Mouse (Mus musculus): ENCODE measurements around the gene Rnf150. TPM values are rescaled to one million over a fixed set of nuclear protein-coding genes. Genes with fewer than 3 reads are reported as not detected.

Gene Rnf150
- polyA plus RNA-seq, 1 experiment, result 3.5 TPM

GRCm38 (mm10) chr8:83100041-83100440 lies 236.9 kb downstream of the Rnf150 start:
- TF ChIP-seq CTCF (IDR thresholded peaks at IDR 0.05; ENCODE audit: control insufficient read depth, insufficient read depth, insufficient read length) (no peak), MYOG (IDR thresholded peaks at IDR 0.05; ENCODE audit: control insufficient read depth, extremely low read depth, insufficient read length) (no peak), CEBPB (IDR thresholded peaks at IDR 0.05; ENCODE audit: low read depth) (no peak), MAX (IDR thresholded peaks at IDR 0.05) (no peak), FOSL1 (IDR thresholded peaks at IDR 0.05; ENCODE audit: insufficient read depth, low read length, poor library complexity, severe bottlenecking) (no peak), USF1 (IDR thresholded peaks at IDR 0.05; ENCODE audit: low read depth) (no peak), MYOD1 (IDR thresholded peaks at IDR 0.05; ENCODE audit: control insufficient read depth, insufficient read length, low read depth) (no peak)

GRCm38 (mm10) chr8:83102957-83103510 lies 239.9 kb downstream of the Rnf150 start:
- H3K36me3 ChIP-seq (ENCODE audit: control insufficient read depth, insufficient read depth), result no peaks in the 10 kb centered on the region
- no peak overlapping the region for H3K4me3 ChIP-seq (ENCODE audit: insufficient read depth, poor library complexity, severe bottlenecking)
- no peaks in the 10 kb centered on the region for H3K27me3 ChIP-seq (ENCODE audit: control insufficient read depth, insufficient read depth, insufficient read length)
- no peak for TF ChIP-seq MYOG (IDR thresholded peaks at IDR 0.05; ENCODE audit: control insufficient read depth, extremely low read depth, insufficient read length)
- no peak for TF ChIP-seq CEBPB (IDR thresholded peaks at IDR 0.05; ENCODE audit: low read depth)
- no peak overlapping the region for H3ac ChIP-seq (ENCODE audit: control insufficient read depth, insufficient read length, low read depth)
- no peaks in the 10 kb centered on the region for H3K79me3 ChIP-seq (ENCODE audit: low read depth)
- H3K79me2 ChIP-seq (ENCODE audit: control insufficient read depth, insufficient read depth), result no peaks in the 10 kb centered on the region

More at GRCm38 (mm10) chr8:83100041-83100440, 236.9 kb downstream of the Rnf150 start:
- no peaks in the 10 kb centered on the region for H3K79me3 ChIP-seq (ENCODE audit: low read depth)
- no peaks in the 10 kb centered on the region for H3K79me2 ChIP-seq (ENCODE audit: control insufficient read depth, insufficient read depth)
- H3K4me3 ChIP-seq (ENCODE audit: insufficient read depth, poor library complexity, severe bottlenecking), result no peak overlapping the region
- H3K36me3 ChIP-seq (ENCODE audit: control insufficient read depth, insufficient read depth), result no peaks in the 10 kb centered on the region
- no peaks in the 10 kb centered on the region for H3K27me3 ChIP-seq (ENCODE audit: control insufficient read depth, insufficient read depth, insufficient read length)
- H3ac ChIP-seq (ENCODE audit: control insufficient read depth, insufficient read length, low read depth), result no peak overlapping the region

GRCm38 (mm10) chr8:83103968-83104367 lies 240.8 kb downstream of the Rnf150 start:
- H3K27me3 ChIP-seq (ENCODE audit: control insufficient read depth, insufficient read depth, insufficient read length), result no peaks in the 10 kb centered on the region
- H3K36me3 ChIP-seq (ENCODE audit: control insufficient read depth, insufficient read depth), result no peaks in the 10 kb centered on the region
- H3K79me3 ChIP-seq (ENCODE audit: low read depth), result no peaks in the 10 kb centered on the region
- no peak for TF ChIP-seq MAX (IDR thresholded peaks at IDR 0.05)
- TF ChIP-seq CTCF (IDR thresholded peaks at IDR 0.05; ENCODE audit: control insufficient read depth, insufficient read depth, insufficient read length), result no peak
- no peak for TF ChIP-seq MYOD1 (IDR thresholded peaks at IDR 0.05; ENCODE audit: control insufficient read depth, insufficient read length, low read depth)
- no peak for TF ChIP-seq CEBPB (IDR thresholded peaks at IDR 0.05; ENCODE audit: low read depth)
- no peak for TF ChIP-seq MYOG (IDR thresholded peaks at IDR 0.05; ENCODE audit: control insufficient read depth, extremely low read depth, insufficient read length)
- no peak for TF ChIP-seq FOSL1 (IDR thresholded peaks at IDR 0.05; ENCODE audit: insufficient read depth, low read length, poor library complexity, severe bottlenecking)
- no peak for TF ChIP-seq USF1 (IDR thresholded peaks at IDR 0.05; ENCODE audit: low read depth)
- no peak overlapping the region for H3K4me3 ChIP-seq (ENCODE audit: insufficient read depth, poor library complexity, severe bottlenecking)
- H3ac ChIP-seq (ENCODE audit: control insufficient read depth, insufficient read length, low read depth), result no peak overlapping the region
- H3K79me2 ChIP-seq (ENCODE audit: control insufficient read depth, insufficient read depth), result no peaks in the 10 kb centered on the region

GRCm38 (mm10) chr8:83109756-83110155 lies 246.6 kb downstream of the Rnf150 start:
- no peaks in the 10 kb centered on the region for H3K79me3 ChIP-seq (ENCODE audit: low read depth)
- H3K4me3 ChIP-seq (ENCODE audit: insufficient read depth, poor library complexity, severe bottlenecking), result no peak overlapping the region
- no peak for TF ChIP-seq MYOG (IDR thresholded peaks at IDR 0.05; ENCODE audit: control insufficient read depth, extremely low read depth, insufficient read length)
- TF ChIP-seq CTCF (IDR thresholded peaks at IDR 0.05; ENCODE audit: control insufficient read depth, insufficient read depth, insufficient read length), result no peak
- TF ChIP-seq FOSL1 (IDR thresholded peaks at IDR 0.05; ENCODE audit: insufficient read depth, low read length, poor library complexity, severe bottlenecking), result no peak
- TF ChIP-seq CEBPB (IDR thresholded peaks at IDR 0.05; ENCODE audit: low read depth), result no peak
- TF ChIP-seq MAX (IDR thresholded peaks at IDR 0.05), result no peak
- no peak for TF ChIP-seq MYOD1 (IDR thresholded peaks at IDR 0.05; ENCODE audit: control insufficient read depth, insufficient read length, low read depth)
- no peak for TF ChIP-seq USF1 (IDR thresholded peaks at IDR 0.05; ENCODE audit: low read depth)
- H3K27me3 ChIP-seq (ENCODE audit: control insufficient read depth, insufficient read depth, insufficient read length), result no peaks in the 10 kb centered on the region
- H3ac ChIP-seq (ENCODE audit: control insufficient read depth, insufficient read length, low read depth), result no peak overlapping the region
- no peaks in the 10 kb centered on the region for H3K79me2 ChIP-seq (ENCODE audit: control insufficient read depth, insufficient read depth)
- no peaks in the 10 kb centered on the region for H3K36me3 ChIP-seq (ENCODE audit: control insufficient read depth, insufficient read depth)

GRCm38 (mm10) chr8:83110177-83110576 lies 247.0 kb downstream of the Rnf150 start:
- TF ChIP-seq MAX (IDR thresholded peaks at IDR 0.05), result no peak
- TF ChIP-seq FOSL1 (IDR thresholded peaks at IDR 0.05; ENCODE audit: insufficient read depth, low read length, poor library complexity, severe bottlenecking), result no peak
- TF ChIP-seq CTCF (IDR thresholded peaks at IDR 0.05; ENCODE audit: control insufficient read depth, insufficient read depth, insufficient read length), result no peak
- TF ChIP-seq CEBPB (IDR thresholded peaks at IDR 0.05; ENCODE audit: low read depth), result no peak
- no peak for TF ChIP-seq USF1 (IDR thresholded peaks at IDR 0.05; ENCODE audit: low read depth)
- no peak for TF ChIP-seq MYOG (IDR thresholded peaks at IDR 0.05; ENCODE audit: control insufficient read depth, extremely low read depth, insufficient read length)
- no peak for TF ChIP-seq MYOD1 (IDR thresholded peaks at IDR 0.05; ENCODE audit: control insufficient read depth, insufficient read length, low read depth)
- Histone ChIP-seq H3K79me2 (ENCODE audit: control insufficient read depth, insufficient read depth) (no peaks in the 10 kb centered on the region), H3K36me3 (ENCODE audit: control insufficient read depth, insufficient read depth) (no peaks in the 10 kb centered on the region), H3ac (ENCODE audit: control insufficient read depth, insufficient read length, low read depth) (no peak overlapping the region), H3K79me3 (ENCODE audit: low read depth) (no peaks in the 10 kb centered on the region), H3K27me3 (ENCODE audit: control insufficient read depth, insufficient read depth, insufficient read length) (no peaks in the 10 kb centered on the region), H3K4me3 (ENCODE audit: insufficient read depth, poor library complexity, severe bottlenecking) (no peak overlapping the region)

- TF ChIP-seq CTCF (IDR thresholded peaks at IDR 0.05; ENCODE audit: control insufficient read depth, insufficient read depth, insufficient read length), result no peak
- TF ChIP-seq FOSL1 (IDR thresholded peaks at IDR 0.05; ENCODE audit: insufficient read depth, low read length, poor library complexity, severe bottlenecking), result no peak
- TF ChIP-seq MYOG (IDR thresholded peaks at IDR 0.05; ENCODE audit: control insufficient read depth, extremely low read depth, insufficient read length), result no peak
- no peak for TF ChIP-seq MYOD1 (IDR thresholded peaks at IDR 0.05; ENCODE audit: control insufficient read depth, insufficient read length, low read depth)
- no peak for TF ChIP-seq CEBPB (IDR thresholded peaks at IDR 0.05; ENCODE audit: low read depth)
- no peak for TF ChIP-seq MAX (IDR thresholded peaks at IDR 0.05)
- TF ChIP-seq USF1 (IDR thresholded peaks at IDR 0.05; ENCODE audit: low read depth), result no peak
- Histone ChIP-seq H3K36me3 (ENCODE audit: control insufficient read depth, insufficient read depth) (no peaks in the 10 kb centered on the region), H3K27me3 (ENCODE audit: control insufficient read depth, insufficient read depth, insufficient read length) (no peaks in the 10 kb centered on the region), H3K4me3 (ENCODE audit: insufficient read depth, poor library complexity, severe bottlenecking) (no peak overlapping the region), H3K79me2 (ENCODE audit: control insufficient read depth, insufficient read depth) (no peaks in the 10 kb centered on the region), H3K79me3 (ENCODE audit: low read depth) (no peaks in the 10 kb centered on the region), H3ac (ENCODE audit: control insufficient read depth, insufficient read length, low read depth) (no peak overlapping the region)
These were observed 271.9 kb downstream of the Rnf150 start for GRCm38 (mm10) chr8:83135086-83135485.

All from C2C12 (cell line).